In genomic region chr2:12301431-12302170, GRCm38 (mm10) we compare ENCODE assay signal across 8 mouse cellular contexts. TPM values are rescaled to one million over a fixed set of nuclear protein-coding genes. Genes with fewer than 3 reads are reported as not detected.
DNase-seq lines count a peak whose midpoint lies in the region; ATAC-seq and TF ChIP-seq lines count a peak whose summit lies in the region.

Itga8 (minus strand) TSS chr2:12301922.

- H3K36me3 ChIP-seq in MEL (ENCODE audit: control insufficient read depth in 1 of 2, insufficient read depth in 2 of 2, low read length in 2 of 2) = no peaks in the 10 kb centered on the region
- no peaks in the 10 kb centered on the region for H3K36me3 ChIP-seq in hindbrain, embryonic 11.5 days (ENCODE audit: control insufficient read depth, insufficient read depth, low read length)

- H3K4me1 ChIP-seq in MEL (ENCODE audit: control insufficient read depth in 1 of 2, insufficient read depth in 2 of 2, low read length in 2 of 2) = no peaks in the 10 kb centered on the region
- H3K4me1 ChIP-seq in hindbrain, embryonic 11.5 days (replicated peaks; ENCODE audit: control insufficient read depth, insufficient read depth, low read length) = no peaks in the 10 kb centered on the region

- H3K79me2 ChIP-seq in MEL (ENCODE audit: control insufficient read depth, insufficient read depth, low read length, poor library complexity) = no peaks in the 10 kb centered on the region

- no peaks in the 10 kb centered on the region; a peak in 1 of 4 replicates for H3K27me3 ChIP-seq in MEL (ENCODE audit: control insufficient read depth in 1 of 2, insufficient read depth in 2 of 2, low read length in 2 of 2)
- H3K27me3 ChIP-seq in hindbrain, embryonic 11.5 days (ENCODE audit: control insufficient read depth, insufficient read depth, low read length) = peaks cover 9% of the 10 kb centered on the region

- WGBS in hindbrain, embryonic 11.5 days = under 1% methylated on average over 56 of the region's 56 CpGs

- no peak for TF ChIP-seq POLR2A in MEL (IDR thresholded peaks at IDR 0.05; ENCODE audit: control insufficient read depth in 1 of 2, insufficient read depth in 1 of 2, low read depth in 1 of 2, low read length in 2 of 2, poor library complexity in 1 of 2)

- H3K4me2 ChIP-seq in hindbrain, embryonic 11.5 days (replicated peaks; ENCODE audit: low read depth, low read length) = peak within 1 kb of the TSS; percentile 93

- no peak for DNase-seq in MEL (ENCODE audit: low read depth, low spot score)
- peak; percentile 52 for DNase-seq in cerebellum, adult 8-10 months
- peak; percentile 93 for DNase-seq in hindbrain, embryonic 11.5 days (ENCODE audit: low spot score)
- DNase-seq in layer of hippocampus, postnatal 14 days (ENCODE audit: low spot score in 2 of 2) = peak; percentile 84 to 87
- DNase-seq in lung, postnatal 14 days = peak; percentile 90
- DNase-seq in retina, embryonic 14.5 days (ENCODE audit: low spot score) = peak; percentile 94
- peak; percentile 88 for DNase-seq in thymus, postnatal 4 days

- peak; percentile 29 to 50 (median 46); a peak in 5 of 6 replicates for TF ChIP-seq CTCF in MEL (IDR thresholded peaks at IDR 0.05 in 2 of 3, conservative IDR thresholded peaks at IDR 0.05 in 1 of 3; ENCODE audit: control insufficient read depth in 1 of 3, insufficient read depth in 1 of 3, low read depth in 2 of 3, low read length in 3 of 3, poor library complexity in 1 of 3, severe bottlenecking in 1 of 3)

- no peak within 1 kb of the TSS for H3K9ac ChIP-seq in MEL (ENCODE audit: control insufficient read depth, low read depth, low read length, poor library complexity, severe bottlenecking)
- peak within 1 kb of the TSS; percentile 70 for H3K9ac ChIP-seq in hindbrain, embryonic 11.5 days (ENCODE audit: low read depth, low read length)

- peak; percentile 77 for ATAC-seq in frontal cortex, adult (ENCODE audit: low TSS enrichment)
- ATAC-seq in hindbrain, embryonic 11.5 days (ENCODE audit: low FRiP score) = peak; percentile 99

- TF ChIP-seq EP300 in MEL (IDR thresholded peaks at IDR 0.05; ENCODE audit: low read depth in 1 of 2, low read length in 2 of 2) = no peak

- peak; percentile 7; the same call in 1 of the 2 replicates for TF ChIP-seq RAD21 in MEL (IDR thresholded peaks at IDR 0.05; ENCODE audit: low read depth, low read length)

- no peaks in the 10 kb centered on the region for H3K9me3 ChIP-seq in MEL (replicated peaks; ENCODE audit: insufficient read depth, low read length)
- H3K9me3 ChIP-seq in hindbrain, embryonic 11.5 days (ENCODE audit: control insufficient read depth, low read length) = no peaks in the 10 kb centered on the region

- H3K4me3 ChIP-seq in MEL (ENCODE audit: control insufficient read depth in 1 of 2, insufficient read depth in 1 of 2, low read depth in 2 of 2, low read length in 2 of 2) = no peak within 1 kb of the TSS
- H3K4me3 ChIP-seq in hindbrain, embryonic 11.5 days (ENCODE audit: low read depth, low read length) = peak within 1 kb of the TSS; percentile 65

- no peak within 1 kb of the TSS for H3K27ac ChIP-seq in MEL (ENCODE audit: control insufficient read depth, low read depth, low read length)
- H3K27ac ChIP-seq in hindbrain, embryonic 11.5 days (ENCODE audit: low read depth, low read length) = no peak within 1 kb of the TSS

TF ChIP-seq in MEL, 35 proteins besides CTCF, POLR2A, EP300 and RAD21:
- TF ChIP-seq GABPA (IDR thresholded peaks at IDR 0.05; ENCODE audit: low read depth, low read length) (no peak), SMC3 (IDR thresholded peaks at IDR 0.05; ENCODE audit: low read depth, low read length) (0 out of 2 replicates have a peak, but pooled peaks have one; percentile 20), UBTF (IDR thresholded peaks at IDR 0.05; ENCODE audit: borderline replicate concordance, insufficient read depth, low read depth, low read length) (no peak), CHD2 (IDR thresholded peaks at IDR 0.05; ENCODE audit: low read length) (no peak)

RNA-seq across cellular contexts. Expression of gene Itga8, which starts in this region (rescaled TPM):
- total RNA-seq in MEL (2012; rRNA removed) = not detected in 2 replicates
- polyA plus RNA-seq in MEL (2012; ENCODE audit: insufficient read depth in 1 of 2, insufficient read length in 2 of 2, low read depth in 1 of 2, low replicate concordance in 2 of 2, missing spikeins in 1 of 2) = not detected
- 3.1 and 3.4 TPM in 2 replicates for polyA plus RNA-seq in hindbrain, embryonic 11.5 days (2014; fragmentation: Nextera tagmentation; extraction: Ambion mirVana)
- total RNA-seq in layer of hippocampus, postnatal 14 days (2021) = 10 to 100 TPM; 13.7 to 16.5 TPM

Comparison
In these comparisons a context has a peak if more than half of its experiments do, and no peak if none do; other contexts are left out.
1. RNA of gene Itga8 (total RNA-seq): 13.7 to 16.5 TPM in layer of hippocampus, postnatal 14 days; not detected in MEL; every median in the first group is over 10 times any median in the second.